Mouse (Mus musculus) cerebellum, adult 11-12 months (tissue): Measurements from ENCODE around the gene Limch1.

ENCODE experiments used
- DNase-seq: peaks from one replicate; pipeline ENCODE4 v3.0.0; 2022

The Limch1 gene

DNA sequence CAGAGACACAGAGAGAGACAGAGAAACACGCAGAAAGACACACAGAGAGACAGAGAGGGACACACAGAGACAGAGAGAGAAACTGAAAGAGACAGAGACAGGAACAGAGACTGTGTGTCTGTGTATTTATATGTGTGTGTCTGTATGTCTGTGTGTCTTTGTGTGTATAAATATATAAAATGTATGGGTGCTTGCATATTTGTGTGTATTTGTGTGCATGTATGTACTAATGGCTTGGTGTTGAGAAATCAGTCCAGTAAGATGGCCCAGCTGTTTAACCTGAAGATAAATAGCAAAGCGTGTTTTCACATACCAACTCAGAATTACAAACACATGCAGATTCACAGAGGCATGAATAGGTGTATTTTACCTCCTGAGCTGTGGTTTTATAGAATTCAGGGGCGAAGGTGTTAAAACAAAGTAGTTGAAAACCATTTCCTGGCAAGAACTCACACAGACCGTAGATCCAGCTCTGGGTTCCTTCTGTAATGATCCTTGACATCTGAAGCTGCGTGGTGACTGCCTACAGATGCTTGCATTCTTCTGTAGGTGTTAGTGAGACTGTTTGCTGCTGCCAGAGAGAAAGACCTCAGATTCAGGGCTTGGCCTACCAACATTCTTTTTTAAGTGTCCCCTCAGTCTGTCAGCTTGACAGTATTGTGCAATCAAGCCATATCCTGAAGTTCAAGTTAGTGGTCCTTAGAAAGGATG is 140.9 kb downstream of the Limch1 start:
- no peak for DNase-seq

DNA sequence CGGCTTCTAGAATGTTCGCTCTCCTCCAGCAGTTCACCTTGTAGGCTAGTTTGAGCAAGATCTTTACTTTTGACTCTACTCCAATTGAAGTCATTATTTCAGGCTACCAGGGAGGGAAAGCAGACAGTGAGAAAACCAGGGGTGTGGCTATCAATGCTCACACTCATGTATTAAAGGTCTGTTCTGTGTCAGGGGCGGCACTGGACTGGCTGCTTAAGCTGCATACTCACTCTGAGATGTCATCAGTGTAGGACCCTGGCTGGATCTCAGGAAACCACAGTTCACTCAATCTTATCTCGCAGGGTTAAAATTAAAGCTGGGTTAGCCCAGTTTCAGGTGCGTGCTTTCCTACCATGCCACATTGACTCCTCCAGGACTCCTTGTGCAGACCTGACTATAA is 142.4 kb downstream of the Limch1 start:
- no peak for DNase-seq

- peak; percentile 28 for DNase-seq
Observed at GRCm38 (mm10) chr5:66889337-66889736, 143.7 kb downstream of the Limch1 start.

DNA sequence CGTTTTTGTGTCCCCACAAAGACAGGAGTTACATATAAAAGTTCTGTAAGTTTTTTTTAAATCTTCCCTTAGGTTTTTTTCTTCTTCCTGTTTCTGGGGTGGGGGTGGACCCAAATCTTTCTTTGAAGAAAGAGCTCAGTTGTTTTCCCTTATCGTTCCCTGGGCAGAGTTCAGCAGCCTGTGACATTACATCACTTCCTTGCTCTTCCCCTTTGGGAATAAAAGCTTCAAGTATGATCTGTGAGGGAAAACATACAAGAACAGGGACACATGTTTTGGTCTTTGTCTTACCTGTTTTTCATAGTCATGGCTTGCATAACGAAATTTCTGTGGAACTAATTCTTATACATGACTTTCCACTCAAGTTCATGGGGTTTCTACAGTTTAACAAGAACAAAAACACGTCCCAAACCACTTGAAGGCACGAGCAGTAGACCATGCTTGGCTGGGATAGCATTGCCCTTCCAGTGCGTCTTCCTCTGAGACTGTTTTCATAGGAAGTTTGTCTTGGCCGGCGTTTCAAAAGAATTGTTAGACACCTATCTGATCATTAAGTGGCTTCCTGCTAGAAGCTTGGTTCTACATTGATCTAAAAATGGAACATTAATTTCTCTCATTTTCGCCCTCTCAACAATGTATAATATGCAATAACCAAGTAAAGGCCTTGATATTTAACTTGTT is 150.0 kb downstream of the Limch1 start:
- DNase-seq = no peak

DNA sequence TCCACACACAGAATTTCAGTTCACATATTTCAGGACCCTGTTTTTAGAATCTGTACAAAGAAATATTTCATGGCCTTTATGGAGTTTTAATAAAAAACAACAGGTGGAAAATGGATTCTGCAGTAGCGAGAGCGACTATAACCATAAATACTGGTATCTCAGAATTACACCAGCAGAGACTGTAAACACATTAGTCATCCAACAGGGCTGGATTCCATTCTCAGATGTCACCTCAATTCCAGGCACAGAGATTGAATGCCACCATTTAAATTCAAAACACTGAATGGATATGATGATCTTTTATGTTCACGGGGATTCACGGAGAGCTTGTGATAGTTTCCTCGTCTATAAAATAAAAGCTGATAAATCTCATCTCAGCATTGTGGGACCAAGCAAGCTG is 152.0 kb downstream of the Limch1 start:
- DNase-seq = no peak

DNA sequence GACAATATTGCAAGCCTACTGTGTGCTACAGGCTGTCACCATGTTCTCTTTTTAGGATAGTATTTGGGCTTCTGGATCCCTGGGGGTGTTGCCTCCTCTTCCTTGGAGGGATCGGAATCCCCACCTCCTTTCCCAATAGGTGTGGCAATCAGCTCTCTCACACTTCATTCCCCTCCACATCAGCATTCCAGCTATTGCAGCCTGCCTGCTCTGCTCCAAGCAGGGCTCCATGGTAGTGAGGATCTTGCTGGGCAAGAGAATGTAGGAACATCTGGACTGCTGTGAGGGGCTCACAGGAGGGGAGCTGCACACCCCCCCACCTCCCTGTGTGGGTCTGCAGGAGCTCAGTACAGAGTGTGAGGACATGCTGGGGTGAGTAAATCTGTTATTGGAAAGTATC is 152.6 kb downstream of the Limch1 start:
- DNase-seq = no peak

DNA sequence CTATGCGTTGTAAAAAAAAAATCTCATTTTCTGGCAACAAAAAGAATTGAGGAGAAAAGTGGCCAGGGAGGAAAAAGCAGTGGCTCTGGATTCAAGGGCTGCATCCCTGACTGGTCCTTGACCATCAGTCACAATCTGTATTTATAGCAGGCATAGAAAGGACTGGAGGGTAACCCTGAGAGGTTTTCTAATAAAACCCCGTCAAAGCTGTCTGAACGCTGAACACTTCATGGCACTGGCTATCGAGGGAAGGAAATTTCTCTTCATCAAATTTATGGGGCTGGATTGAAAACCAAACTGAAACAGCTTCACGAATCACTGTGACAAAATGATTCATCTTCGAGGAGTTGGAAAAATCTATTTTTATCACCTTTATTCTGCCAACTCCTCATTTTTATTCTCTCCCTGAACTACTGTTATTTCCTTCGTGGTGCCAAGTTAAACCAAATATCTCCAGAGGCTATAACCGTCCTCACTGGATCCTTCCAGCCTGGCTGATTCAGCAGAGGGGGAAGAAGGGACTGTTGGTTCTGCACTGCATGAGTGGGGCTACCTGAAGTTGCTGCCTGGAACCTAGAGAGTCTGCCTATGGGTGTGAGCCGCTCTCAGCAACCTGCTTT is 153.3 kb downstream of the Limch1 start:
- no peak for DNase-seq

DNA sequence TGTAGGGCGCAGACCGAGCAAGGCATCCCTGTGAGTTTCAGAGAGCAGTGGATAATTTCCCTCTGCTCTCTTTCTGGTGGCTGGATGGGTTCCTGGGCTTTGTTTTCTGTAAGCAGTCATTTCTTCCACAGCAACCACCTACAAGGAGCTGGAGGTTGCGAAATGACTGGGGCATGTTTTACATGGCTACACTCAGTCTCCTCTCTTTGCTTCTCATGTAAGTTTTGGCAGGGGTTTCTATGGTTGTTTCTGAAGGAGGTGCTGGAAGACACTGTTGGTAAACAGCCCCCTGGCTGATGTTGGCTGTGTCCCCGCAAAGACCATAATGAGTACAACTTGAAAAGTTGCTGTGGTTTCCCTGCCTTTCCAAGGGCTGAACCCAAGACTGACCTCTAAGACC is 155.5 kb downstream of the Limch1 start:
- no peak for DNase-seq

DNA sequence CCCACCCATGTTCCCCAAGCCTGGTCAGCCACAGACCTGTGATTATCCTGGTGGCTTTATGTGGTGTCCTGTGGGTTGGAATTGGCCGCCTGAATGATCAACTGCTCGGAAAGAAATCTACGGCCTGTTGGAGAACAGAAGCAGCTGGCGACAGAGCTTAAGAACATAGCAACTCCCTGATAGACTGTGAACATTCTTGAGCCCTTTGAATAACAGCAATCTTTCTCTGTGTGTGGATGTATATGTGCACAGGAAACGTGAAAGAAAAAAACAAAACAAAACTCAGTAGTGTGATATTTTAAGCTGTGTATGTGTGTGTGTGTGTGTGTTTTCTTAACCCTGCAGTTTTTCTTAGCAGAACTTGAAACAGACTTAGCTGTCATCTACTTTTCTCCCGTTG is 159.2 kb downstream of the Limch1 start:
- no peak for DNase-seq

- DNase-seq = peak; percentile 52
Observed at GRCm38 (mm10) chr5:66908883-66909282, 163.3 kb downstream of the Limch1 start.

DNA sequence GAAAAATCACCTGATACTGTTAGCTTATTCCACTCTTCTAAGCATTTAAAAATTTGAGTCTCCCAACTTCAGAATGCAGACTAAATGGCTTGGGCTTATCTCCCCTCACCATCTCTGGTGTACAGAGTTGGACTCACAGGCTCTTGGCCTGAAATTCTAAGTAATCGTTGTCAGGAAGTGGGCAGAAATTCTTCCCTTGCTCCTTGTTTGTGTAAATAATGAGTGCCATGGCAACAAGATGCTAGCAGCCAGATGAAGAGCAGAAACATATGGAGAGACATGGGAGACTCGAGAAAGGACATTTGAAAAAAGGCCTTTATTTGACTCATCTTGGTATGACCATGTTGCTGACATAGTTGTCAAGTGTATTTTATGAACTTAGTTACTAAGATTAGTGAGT is 164.3 kb downstream of the Limch1 start:
- DNase-seq = no peak

DNA sequence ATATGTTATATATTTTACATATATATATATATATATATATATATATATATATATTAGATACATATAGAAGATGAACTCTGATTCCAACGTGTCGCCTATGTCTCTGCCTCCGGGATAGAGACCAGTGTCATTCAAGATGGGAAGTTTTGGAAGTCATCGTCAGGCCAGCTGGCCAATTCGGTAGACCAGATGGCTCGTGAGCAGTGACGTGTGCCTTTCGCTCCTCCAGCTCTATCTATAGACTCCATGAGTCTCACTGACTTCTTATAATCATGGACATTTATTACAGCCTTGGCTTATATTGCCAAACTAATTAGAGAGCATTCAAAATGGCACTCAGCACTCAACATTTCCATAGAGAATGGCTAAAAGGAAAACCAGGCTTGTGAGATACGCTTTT is 165.0 kb downstream of the Limch1 start:
- no peak for DNase-seq

DNA sequence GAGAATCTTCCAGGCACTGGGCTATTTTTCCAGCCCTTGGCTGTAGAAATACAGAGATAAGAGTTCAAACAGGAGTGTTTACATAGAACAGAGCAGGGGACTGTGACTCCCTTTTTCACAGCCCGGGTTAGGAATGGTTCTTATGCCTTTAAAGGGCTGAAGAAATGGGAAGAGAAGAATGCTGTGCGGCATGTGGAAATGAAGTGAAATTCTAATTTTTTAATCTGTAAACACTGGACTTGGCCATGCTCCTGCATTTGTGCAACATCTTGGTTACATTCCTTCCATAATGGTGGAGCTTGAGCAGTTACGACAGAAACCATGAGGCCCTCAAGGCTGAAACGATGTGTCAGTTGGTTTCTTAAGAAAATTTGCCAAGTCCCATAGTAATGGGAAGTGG is 165.4 kb downstream of the Limch1 start:
- no peak for DNase-seq

DNA sequence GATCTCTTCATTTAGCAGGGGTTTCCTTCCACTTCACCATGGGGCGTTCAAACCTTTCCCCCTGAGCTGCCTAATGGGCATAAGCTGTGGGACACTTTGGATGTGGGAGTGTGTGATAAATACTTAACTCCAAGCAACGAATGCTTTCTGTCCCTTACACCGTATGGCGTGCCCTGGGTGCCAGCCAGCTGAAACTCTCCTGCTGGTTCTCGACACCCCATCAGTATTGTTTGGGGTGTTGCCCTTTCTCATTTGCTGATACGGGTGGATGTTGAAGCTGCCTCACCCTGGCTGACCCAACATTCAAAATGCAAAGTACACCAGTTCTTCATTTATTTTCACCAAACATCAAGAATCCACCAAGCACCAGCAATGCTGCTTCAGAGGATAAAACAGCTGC is 168.2 kb downstream of the Limch1 start:
- DNase-seq = no peak

DNA sequence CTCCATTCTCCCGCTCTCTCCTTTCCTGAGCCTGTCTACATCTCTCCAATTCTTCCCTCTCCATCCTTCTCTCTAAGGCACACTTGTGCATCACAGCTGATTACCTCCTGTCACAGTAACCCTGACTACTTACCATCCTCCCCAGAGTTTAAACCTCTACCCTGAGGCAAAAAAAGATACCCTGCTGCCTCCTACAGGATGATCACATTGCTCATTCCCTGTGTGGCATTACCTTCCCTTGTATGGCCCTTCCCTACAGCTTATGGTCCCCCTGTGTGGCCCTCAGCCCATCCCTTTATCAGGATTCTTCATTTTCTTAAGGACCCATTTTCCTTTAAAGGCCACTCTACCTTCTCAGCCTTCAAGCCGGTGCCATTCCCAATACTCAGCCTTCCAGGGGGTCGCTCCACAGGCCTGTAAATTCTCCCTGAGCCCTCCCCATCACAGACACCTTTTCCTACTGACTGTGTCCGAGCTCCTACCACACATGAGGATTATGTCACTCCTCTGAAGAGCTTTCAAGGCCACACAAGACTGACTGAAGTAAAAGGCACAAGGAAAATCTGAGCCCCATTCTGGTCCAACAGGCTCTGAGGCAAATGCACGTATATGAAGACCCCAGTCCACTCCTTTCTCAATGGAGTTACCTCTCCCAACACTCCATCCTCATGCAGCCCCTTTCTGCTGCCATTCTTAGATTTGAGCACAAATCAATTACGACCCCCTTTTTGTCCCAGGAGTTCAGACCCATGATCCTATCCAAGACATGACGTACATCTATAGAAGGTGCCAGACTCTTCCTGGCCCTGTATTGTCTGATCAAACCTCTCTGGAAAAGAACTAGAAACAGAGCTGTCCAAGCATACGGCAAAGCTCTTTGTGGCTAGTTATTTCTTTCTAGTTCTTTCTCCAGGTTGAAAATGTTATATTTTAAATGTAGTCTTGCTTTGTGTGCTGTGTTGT is 172.0 kb downstream of the Limch1 start:
- no peak for DNase-seq

- DNase-seq = no peak
Observed at GRCm38 (mm10) chr5:66918316-66919305, 173.0 kb downstream of the Limch1 start.

DNA sequence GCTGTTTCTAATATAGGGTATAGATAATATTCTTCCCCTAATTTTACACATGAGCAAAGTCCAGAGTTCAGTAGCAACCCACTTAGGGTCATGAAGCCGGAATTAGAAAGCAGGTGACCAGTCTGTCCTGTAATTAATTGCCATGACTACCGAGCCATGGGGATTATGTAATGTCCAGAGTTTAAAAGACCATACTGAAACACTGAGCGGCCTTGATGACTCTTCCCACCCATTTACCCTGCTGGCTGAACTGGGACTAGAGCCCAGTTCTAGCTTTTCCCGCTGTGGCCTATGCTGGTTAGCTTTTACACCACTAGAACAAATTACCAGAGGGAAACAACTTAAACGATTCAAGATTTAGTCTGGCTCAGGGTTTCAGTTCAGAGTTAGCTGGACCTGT is 177.0 kb downstream of the Limch1 start:
- DNase-seq = peak; percentile 48

DNA sequence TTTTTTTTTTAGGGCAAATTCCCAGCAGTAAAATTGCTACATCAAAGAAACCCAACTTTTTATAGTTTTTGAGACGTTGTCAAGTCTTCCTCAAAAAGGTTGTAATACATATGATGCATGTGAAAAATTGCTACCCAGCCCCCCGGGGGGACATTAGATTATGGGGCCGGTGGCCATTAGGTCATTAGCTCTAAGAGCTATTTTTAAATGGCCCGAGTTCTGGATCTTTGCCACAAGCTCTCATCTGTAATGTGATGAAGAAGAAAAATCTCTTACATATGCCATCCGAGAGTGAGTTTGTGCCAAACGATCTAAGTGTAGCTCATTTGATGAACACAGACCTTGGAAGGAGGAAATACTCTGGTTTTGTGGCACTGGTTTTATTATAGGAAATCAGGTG is 183.7 kb downstream of the Limch1 start:
- no peak for DNase-seq

- no peak for DNase-seq
Observed at GRCm38 (mm10) chr5:66933134-66933804, 187.6 kb downstream of the Limch1 start.

DNA sequence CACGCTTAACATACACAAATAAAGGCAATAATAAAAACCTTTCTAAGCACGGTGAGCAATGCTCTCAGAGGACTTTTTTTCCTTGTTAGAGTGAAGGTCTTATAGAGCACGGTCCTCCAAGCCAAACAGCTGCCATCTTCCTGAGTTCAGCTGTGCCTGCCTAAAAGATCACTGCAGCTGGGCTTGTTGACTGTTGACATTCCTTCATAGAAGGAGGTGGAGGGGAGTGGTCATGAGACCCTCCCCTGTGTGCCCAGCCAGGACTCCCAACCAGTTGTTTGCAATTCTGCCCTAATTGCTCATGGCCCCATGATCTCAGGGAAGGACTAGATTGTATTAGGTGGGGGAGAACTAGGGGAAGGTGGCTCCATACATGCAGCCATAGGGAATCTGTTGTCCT is 189.0 kb downstream of the Limch1 start:
- no peak for DNase-seq

DNA sequence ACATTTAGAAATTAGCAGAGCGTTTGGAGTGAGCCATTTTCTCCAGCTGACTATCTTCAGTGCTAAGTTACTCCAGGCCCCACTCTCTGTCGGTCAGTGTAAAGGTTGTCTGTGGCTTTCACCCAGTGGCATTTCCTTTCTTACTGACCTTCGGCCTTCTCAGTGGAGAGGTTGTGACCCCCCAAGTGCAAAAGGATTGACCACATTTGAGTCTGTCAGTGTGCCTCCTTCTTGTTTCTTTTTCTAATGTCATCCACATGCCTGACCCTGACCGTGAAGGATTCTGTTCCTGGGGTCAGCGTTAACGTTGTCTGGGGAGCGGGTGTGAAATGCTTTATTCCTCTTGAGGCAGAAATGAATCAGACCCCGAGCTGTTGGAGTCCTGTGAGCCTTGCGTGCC is 191.7 kb downstream of the Limch1 start:
- no peak for DNase-seq
